24 mouse cellular contexts compared by ENCODE assay signal in genomic region chr13:105628618-105629017, GRCm38 (mm10).
A peak's percentile ranks its signal among the peaks of the same experiment; 100 is the strongest.
DNase-seq lines count a peak whose midpoint lies in the region; ATAC-seq and TF ChIP-seq lines count a peak whose summit lies in the region.
"Had no signal": no experiment of that assay in that cellular context is flagged by ENCODE, and none has a peak within 500 bp of the region (broad histone marks: within the 10 kb centered on the region; RNA-seq: fewer than 3 reads in every experiment).

No protein-coding gene starts in this region.

- no peak overlapping the region for H3K9ac ChIP-seq in heart, adult 2 months (ENCODE audit: low read depth, low read length)
- no peak overlapping the region for H3K9ac ChIP-seq in kidney, embryonic 15.5 days
- no peak overlapping the region for H3K9ac ChIP-seq in midbrain, embryonic 11.5 days (ENCODE audit: low read length)
- no peak overlapping the region for H3K9ac ChIP-seq in midbrain, embryonic 13.5 days (replicated peaks)
- H3K9ac ChIP-seq: embryonic facial prominence, embryonic 12.5 days; forebrain, embryonic 13.5 days; forebrain, embryonic 15.5 days had no signal

- H3K4me1 ChIP-seq in heart, adult 2 months (ENCODE audit: control insufficient read depth, insufficient read depth, low read length), result no peaks in the 10 kb centered on the region
- H3K4me1 ChIP-seq in kidney, embryonic 15.5 days, result no peaks in the 10 kb centered on the region
- H3K4me1 ChIP-seq in midbrain, embryonic 11.5 days (ENCODE audit: control insufficient read depth, insufficient read depth, low read length), result no peaks in the 10 kb centered on the region
- H3K4me1 ChIP-seq in midbrain, embryonic 13.5 days (replicated peaks), result no peaks in the 10 kb centered on the region
- H3K4me1 ChIP-seq: embryonic facial prominence, embryonic 12.5 days; forebrain, embryonic 13.5 days; forebrain, embryonic 15.5 days had no signal

- H3K36me3 ChIP-seq in heart, adult 2 months (ENCODE audit: control insufficient read depth, insufficient read depth, low read length), result no peaks in the 10 kb centered on the region
- H3K36me3 ChIP-seq in kidney, embryonic 15.5 days, result no peaks in the 10 kb centered on the region
- H3K36me3 ChIP-seq in midbrain, embryonic 11.5 days (ENCODE audit: control insufficient read depth, insufficient read depth, low read length), result no peaks in the 10 kb centered on the region
- H3K36me3 ChIP-seq in midbrain, embryonic 13.5 days, result no peaks in the 10 kb centered on the region
- H3K36me3 ChIP-seq: embryonic facial prominence, embryonic 10.5 days; embryonic facial prominence, embryonic 12.5 days; forebrain, embryonic 15.5 days; G1E had no signal

- no peaks in the 10 kb centered on the region for H3K27me3 ChIP-seq in heart, adult 2 months (ENCODE audit: control insufficient read depth, insufficient read depth, low read length)
- H3K27me3 ChIP-seq in kidney, embryonic 15.5 days, result no peaks in the 10 kb centered on the region
- H3K27me3 ChIP-seq in midbrain, embryonic 11.5 days (ENCODE audit: control insufficient read depth, insufficient read depth, low read length), result no peaks in the 10 kb centered on the region
- no peaks in the 10 kb centered on the region for H3K27me3 ChIP-seq in midbrain, embryonic 13.5 days
- H3K27me3 ChIP-seq: CH12.LX; embryonic facial prominence, embryonic 12.5 days; forebrain, embryonic 13.5 days; forebrain, embryonic 15.5 days had no signal

- no peak for TF ChIP-seq EP300 in heart, adult 2 months (IDR thresholded peaks at IDR 0.05; ENCODE audit: insufficient read depth, low read depth, low read length)

- no peak for TF ChIP-seq CTCF in heart, adult 2 months (IDR thresholded peaks at IDR 0.05)

- no peak overlapping the region for H3K4me3 ChIP-seq in heart, adult 2 months
- H3K4me3 ChIP-seq in kidney, embryonic 15.5 days (replicated peaks), result no peak overlapping the region
- H3K4me3 ChIP-seq in midbrain, embryonic 11.5 days (ENCODE audit: low read depth, low read length), result no peak overlapping the region
- no peak overlapping the region for H3K4me3 ChIP-seq in midbrain, embryonic 13.5 days (replicated peaks)
- H3K4me3 ChIP-seq: embryonic facial prominence, embryonic 10.5 days; embryonic facial prominence, embryonic 12.5 days; forebrain, embryonic 13.5 days; forebrain, embryonic 15.5 days had no signal

- intact Hi-C loops in heart, adult 2 months (cut with DNase I), result no loop called here

- H3K27ac ChIP-seq in heart, adult 2 months, result no peak overlapping the region
- H3K27ac ChIP-seq in kidney, embryonic 15.5 days, result no peak overlapping the region
- no peak overlapping the region for H3K27ac ChIP-seq in midbrain, embryonic 11.5 days (ENCODE audit: low read depth, low read length)
- no peak overlapping the region for H3K27ac ChIP-seq in midbrain, embryonic 13.5 days
- H3K27ac ChIP-seq: embryonic facial prominence, embryonic 10.5 days; embryonic facial prominence, embryonic 12.5 days; forebrain, embryonic 13.5 days; forebrain, embryonic 15.5 days had no signal

- 67% methylated on average over 5 of the region's 5 CpGs for WGBS in heart, adult 2 months
- 60% methylated on average over 5 of the region's 5 CpGs for WGBS in kidney, embryonic 15.5 days
- 89% methylated on average over 5 of the region's 5 CpGs for WGBS in midbrain, embryonic 11.5 days
- 92% methylated on average over 5 of the region's 5 CpGs for WGBS in midbrain, embryonic 13.5 days

- DNase-seq in heart, adult 11 months, result peak; percentile 64
- DNase-seq in heart, adult 2 months, result no peak
- DNase-seq in kidney, adult 11 months, result no peak
- peak; percentile 2 for DNase-seq in midbrain, embryonic 11.5 days (ENCODE audit: low spot score, missing footprints)
- DNase-seq: adrenal gland, adult 8-10 months; adrenal gland, postnatal 14 days; adrenal gland, postnatal 36 days; B cell, adult 2 months; cerebellum, adult 11-12 months; cerebellum, adult 2 months; cerebellum, adult 9-10 months; cerebellum, postnatal 10 days; cerebellum, postnatal 25 days had no signal

- H3K9me3 ChIP-seq in kidney, embryonic 15.5 days (replicated peaks), result no peaks in the 10 kb centered on the region
- no peaks in the 10 kb centered on the region for H3K9me3 ChIP-seq in midbrain, embryonic 11.5 days (ENCODE audit: control insufficient read depth, low read length)
- no peaks in the 10 kb centered on the region for H3K9me3 ChIP-seq in midbrain, embryonic 13.5 days
- H3K9me3 ChIP-seq: embryonic facial prominence, embryonic 10.5 days; embryonic facial prominence, embryonic 12.5 days; forebrain, embryonic 13.5 days; forebrain, embryonic 15.5 days; G1E had no signal

- peak; percentile 67; the same call in 1 of the 2 replicates for ATAC-seq in kidney, embryonic 15.5 days (replicated peaks; ENCODE audit: low FRiP score)
- no peak for ATAC-seq in midbrain, embryonic 11.5 days (ENCODE audit: low FRiP score)
- no peak for ATAC-seq in midbrain, embryonic 13.5 days
- ATAC-seq: activated CD4-positive, CD25-positive, alpha-beta regulatory T cell, adult 4 months; CD4-positive, CD25-positive, alpha-beta regulatory T cell, adult 4 months; forebrain, embryonic 13.5 days; forebrain, embryonic 15.5 days; Patski had no signal

- H3K4me2 ChIP-seq in kidney, embryonic 15.5 days, result no peak overlapping the region
- no peak overlapping the region for H3K4me2 ChIP-seq in midbrain, embryonic 11.5 days
- no peak overlapping the region for H3K4me2 ChIP-seq in midbrain, embryonic 13.5 days (replicated peaks)
- H3K4me2 ChIP-seq: embryonic facial prominence, embryonic 12.5 days; forebrain, embryonic 13.5 days; forebrain, embryonic 15.5 days had no signal

- no peaks in the 10 kb centered on the region for H3K79me2 ChIP-seq in heart, adult 2 months (replicated peaks; ENCODE audit: control insufficient read depth, insufficient read depth, low read length)

- no peak for TF ChIP-seq POLR2A in heart, adult 2 months (IDR thresholded peaks at IDR 0.05; ENCODE audit: insufficient read depth, low read depth, low read length)

Comparison
In these comparisons a context has a peak if more than half of its experiments do, and no peak if none do; other contexts are left out.
1. DNase-seq: peak in heart, adult 11 months (single experiment) and midbrain, embryonic 11.5 days (single experiment); none in heart, adult 2 months (0 of 2) and kidney, adult 11 months (single experiment).